ENCODE assay signal across 27 mouse cellular contexts in the genomic region with DNA sequence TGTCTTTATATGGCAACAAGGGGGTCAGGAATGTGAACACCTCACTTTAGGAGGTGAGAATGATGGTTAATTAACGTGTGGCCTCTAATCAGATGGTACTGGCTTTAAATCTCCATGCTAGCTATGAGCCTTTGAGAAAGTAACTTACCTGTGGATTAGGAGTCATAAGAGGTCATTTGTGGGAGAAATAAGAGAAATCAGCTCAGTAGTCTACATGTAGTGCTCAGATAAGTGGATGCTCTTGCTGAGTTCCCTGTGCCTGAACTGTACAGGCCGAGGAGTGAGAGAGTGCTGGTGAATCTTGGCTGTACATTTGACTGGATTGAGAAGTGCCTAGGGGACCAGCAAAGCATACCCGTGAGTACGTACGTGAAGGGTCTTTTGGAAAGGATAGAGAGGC.
"Had no signal": no experiment of that assay in that cellular context is flagged by ENCODE, and none has a peak within 500 bp of the region (broad histone marks: within the 10 kb centered on the region; RNA-seq: fewer than 3 reads in every experiment).

No protein-coding gene starts in this region.

- ATAC-seq: forebrain, embryonic 13.5 days; forebrain, embryonic 14.5 days; forebrain, embryonic 15.5 days; forebrain, embryonic 16.5 days; forebrain, postnatal 0 days had no signal

- H3K4me1 ChIP-seq: embryonic facial prominence, embryonic 10.5 days; embryonic facial prominence, embryonic 12.5 days; embryonic facial prominence, embryonic 13.5 days; embryonic facial prominence, embryonic 15.5 days; forebrain, embryonic 10.5 days; forebrain, embryonic 12.5 days; forebrain, embryonic 13.5 days; forebrain, embryonic 15.5 days had no signal

- H3K4me3 ChIP-seq: embryonic facial prominence, embryonic 10.5 days; embryonic facial prominence, embryonic 12.5 days; embryonic facial prominence, embryonic 13.5 days; embryonic facial prominence, embryonic 15.5 days; erythroblast, embryonic 14.5 days; forebrain, embryonic 10.5 days; forebrain, embryonic 12.5 days; forebrain, embryonic 13.5 days; forebrain, embryonic 15.5 days; gastrocnemius, adult 2 months; heart, adult 2 months had no signal

- H3K36me3 ChIP-seq: embryonic facial prominence, embryonic 10.5 days; embryonic facial prominence, embryonic 12.5 days; embryonic facial prominence, embryonic 13.5 days; embryonic facial prominence, embryonic 15.5 days; forebrain, embryonic 10.5 days; forebrain, embryonic 12.5 days; forebrain, embryonic 15.5 days had no signal

- H3K27ac ChIP-seq: embryonic facial prominence, embryonic 10.5 days; embryonic facial prominence, embryonic 12.5 days; embryonic facial prominence, embryonic 13.5 days; embryonic facial prominence, embryonic 15.5 days; forebrain, embryonic 10.5 days; forebrain, embryonic 12.5 days; forebrain, embryonic 13.5 days; forebrain, embryonic 15.5 days; gastrocnemius, adult 2 months; heart, adult 2 months had no signal

- H3K9me3 ChIP-seq: embryonic facial prominence, embryonic 10.5 days; embryonic facial prominence, embryonic 12.5 days; embryonic facial prominence, embryonic 13.5 days; embryonic facial prominence, embryonic 15.5 days; forebrain, embryonic 10.5 days; forebrain, embryonic 12.5 days; forebrain, embryonic 13.5 days; forebrain, embryonic 15.5 days had no signal

- DNase-seq: cerebellum, adult 9-10 months; cerebellum, adult 9-11 months; cerebellum, postnatal 10 days; cerebellum, postnatal 14 days; cerebellum, postnatal 25 days; cerebellum, postnatal 36 days; embryo, embryonic 11 days; forebrain, postnatal 0 days; gastrocnemius, adult 2 months; gastrocnemius, postnatal 10 days; gastrocnemius, postnatal 14 days; gastrocnemius, postnatal 25 days; gastrocnemius, postnatal 36 days; heart, adult 11 months; heart, adult 18-20 months; heart, adult 2 months had no signal

- H3K4me2 ChIP-seq: embryonic facial prominence, embryonic 12.5 days; embryonic facial prominence, embryonic 13.5 days; embryonic facial prominence, embryonic 15.5 days; forebrain, embryonic 12.5 days; forebrain, embryonic 13.5 days; forebrain, embryonic 15.5 days had no signal

- H3K9ac ChIP-seq: embryonic facial prominence, embryonic 12.5 days; embryonic facial prominence, embryonic 13.5 days; embryonic facial prominence, embryonic 15.5 days; forebrain, embryonic 12.5 days; forebrain, embryonic 13.5 days; forebrain, embryonic 15.5 days; forebrain, postnatal 0 days had no signal

- H3K27me3 ChIP-seq: embryonic facial prominence, embryonic 12.5 days; embryonic facial prominence, embryonic 13.5 days; embryonic facial prominence, embryonic 15.5 days; forebrain, embryonic 12.5 days; forebrain, embryonic 13.5 days; forebrain, embryonic 15.5 days had no signal
